Mouse (Mus musculus): ENCODE measurements around the gene Ccdc141.

DNA sequence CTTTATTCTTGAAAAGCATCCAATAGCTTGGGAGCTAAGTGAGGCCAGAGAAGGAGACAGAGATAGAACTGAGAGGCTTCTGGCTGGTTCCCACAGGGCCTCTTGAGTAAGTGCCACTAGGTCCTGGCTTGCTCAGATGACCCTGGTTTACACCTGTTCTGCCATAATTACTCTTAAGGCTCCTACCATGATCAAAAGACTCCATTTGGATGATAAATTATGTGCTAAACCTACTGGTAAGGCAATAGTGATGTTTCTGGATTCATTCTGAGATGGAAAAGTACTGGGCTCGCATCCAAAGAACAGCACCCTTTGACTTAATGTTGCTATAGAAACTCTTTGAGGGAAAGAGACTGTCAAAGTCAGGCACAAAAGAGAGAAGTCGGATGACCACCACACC, 3.9 kb upstream of the Ccdc141 start:
- TF ChIP-seq TCF12 (IDR thresholded peaks at IDR 0.05; ENCODE audit: insufficient read depth, poor library complexity, severe bottlenecking) (no peak), MAX (IDR thresholded peaks at IDR 0.05; ENCODE audit: low read depth) (no peak)

Data from myocyte (in vitro differentiated cells).